Mouse (Mus musculus) frontal cortex, postnatal 25 days (tissue): ENCODE measurements around the gene Gm3164.
"Not testable (repeated sequence)": the region's sequence is repeated elsewhere in the genome, so short reads cannot be mapped to it uniquely, and the experiment has no call there.

Source experiments
- DNase-seq, 2 experiments: peaks; one replicate each; pipeline ENCODE4 v3.0.0; 2022; ENCODE audit warnings: low spot score in 2 of 2

The Gm3164 gene

DNA sequence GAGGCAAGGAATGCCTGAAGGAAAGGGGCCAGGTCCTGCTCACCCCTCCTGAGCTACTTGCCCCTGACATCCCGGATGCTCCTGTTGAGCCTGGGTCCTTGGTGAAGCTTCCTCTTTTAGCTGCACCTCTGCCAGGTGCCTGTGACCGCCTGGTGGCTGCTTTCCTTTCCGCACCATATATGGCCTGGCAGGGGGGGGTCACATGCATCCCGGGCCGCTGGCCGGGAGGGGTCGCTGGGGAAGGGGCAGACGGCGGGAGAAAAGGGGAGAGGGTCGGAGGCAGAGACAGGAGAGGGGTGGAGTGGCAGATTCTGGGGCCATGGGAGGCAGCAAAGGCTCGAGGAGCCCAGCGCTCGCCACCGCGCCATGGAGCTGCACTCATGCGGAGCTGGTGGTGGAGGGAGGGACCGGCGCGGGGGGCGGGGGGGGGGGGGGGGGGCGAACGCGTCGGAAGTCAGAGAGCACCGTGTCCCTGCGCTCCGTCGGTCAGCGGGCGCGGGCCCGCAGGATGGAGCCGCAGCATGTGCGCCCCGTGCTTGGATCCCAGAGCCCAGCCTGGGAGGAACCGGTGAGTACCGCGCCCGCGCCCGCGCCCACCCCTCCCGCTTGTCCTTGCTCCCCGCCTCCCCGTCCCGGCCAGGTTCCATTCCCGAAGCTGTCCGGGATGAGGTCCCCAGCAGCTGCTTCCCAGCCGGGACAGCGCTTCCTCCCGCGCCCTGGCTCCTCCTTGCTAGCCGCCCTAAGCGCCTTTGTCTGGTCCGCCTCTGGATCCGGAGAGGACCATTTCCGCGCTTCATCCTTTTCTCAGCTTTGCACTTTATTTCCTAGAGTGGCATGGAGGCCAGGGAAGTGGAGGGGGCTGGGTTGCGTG lies at the start of gene Gm3164:
Gene Gm3164 (plus strand): TSS at position 484 of the 871 bp plus-strand sequence.
- not testable (repeated sequence) for DNase-seq

DNA sequence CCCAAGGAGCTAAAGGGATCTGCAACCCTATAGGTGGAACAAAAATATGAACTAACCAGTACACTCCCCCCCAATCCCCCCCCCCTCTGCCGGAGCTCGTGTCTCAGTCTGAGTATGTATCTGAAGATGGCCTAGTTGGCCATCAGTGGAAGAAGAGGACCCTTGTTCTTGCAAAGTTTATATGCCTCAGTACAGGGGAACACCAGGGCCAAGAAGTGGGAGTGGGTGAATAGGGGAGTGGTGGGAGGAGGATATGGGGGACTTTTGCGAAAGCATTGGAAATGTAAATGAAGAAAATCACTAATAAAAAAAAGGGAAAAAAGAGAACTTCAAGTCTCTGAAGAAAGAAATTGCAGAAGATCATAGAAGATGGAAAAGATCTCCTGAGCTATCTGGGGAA lies 46.3 kb upstream of the Gm3164 start:
- not testable (repeated sequence) for DNase-seq

DNA sequence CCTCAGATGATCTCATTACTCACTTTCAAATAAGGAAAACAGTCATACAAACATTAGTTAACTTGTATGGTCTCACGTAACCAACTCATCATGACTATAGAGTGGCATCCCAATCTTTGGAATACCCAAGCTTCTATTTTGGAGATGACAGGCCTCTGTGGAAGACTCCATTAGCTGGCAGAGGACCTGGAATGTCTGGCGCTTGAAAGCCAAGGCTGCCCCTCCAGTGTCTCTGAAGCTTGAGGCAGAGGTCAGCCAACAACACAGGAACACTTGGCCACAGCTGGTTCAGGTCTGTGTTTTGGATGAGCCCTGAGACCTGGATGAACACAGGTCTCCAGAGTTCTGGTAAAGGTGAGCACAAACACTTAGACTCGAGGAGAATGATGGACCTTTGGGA lies 45.6 kb upstream of the Gm3164 start:
- not testable (repeated sequence) for DNase-seq

DNA sequence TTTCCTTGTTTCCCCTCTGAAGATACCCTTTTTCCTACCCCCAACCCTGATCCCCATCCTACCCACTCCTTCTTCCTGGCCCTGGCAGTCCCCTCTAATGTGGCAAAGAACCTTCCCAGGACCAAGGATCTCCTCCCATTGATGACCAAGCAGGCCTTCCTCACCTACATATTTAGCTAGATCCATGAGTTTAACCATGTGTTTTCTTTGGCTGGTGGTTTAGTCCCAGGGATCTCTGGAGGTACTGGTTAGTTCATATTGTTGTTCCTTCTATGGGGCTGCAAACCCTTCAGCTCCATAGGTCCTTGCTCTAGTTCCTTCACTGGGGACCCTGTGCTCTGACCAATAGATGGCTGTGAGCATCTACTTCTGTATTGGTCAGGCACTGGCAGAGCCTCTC lies 37.4 kb upstream of the Gm3164 start:
- DNase-seq: not testable (repeated sequence)

DNA sequence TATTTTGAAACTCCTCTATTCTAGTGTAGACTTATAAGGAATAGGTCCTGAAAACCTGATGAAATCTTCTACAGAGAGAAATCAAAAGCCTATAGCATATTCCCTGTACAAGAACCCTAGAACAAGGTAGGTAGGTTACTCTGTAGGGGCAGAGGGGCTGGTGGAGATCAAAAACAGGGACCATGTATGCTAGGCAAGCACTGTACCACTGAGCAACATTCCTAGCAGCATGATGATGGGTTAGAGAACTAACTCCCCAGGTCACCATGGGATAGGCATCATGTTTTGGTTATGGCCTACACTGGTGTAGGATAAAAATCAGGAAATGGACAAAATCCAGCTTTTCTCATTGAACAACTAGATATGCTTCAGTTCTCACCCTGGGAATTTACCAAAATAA lies 29.6 kb upstream of the Gm3164 start:
- not testable (repeated sequence) for DNase-seq

DNA sequence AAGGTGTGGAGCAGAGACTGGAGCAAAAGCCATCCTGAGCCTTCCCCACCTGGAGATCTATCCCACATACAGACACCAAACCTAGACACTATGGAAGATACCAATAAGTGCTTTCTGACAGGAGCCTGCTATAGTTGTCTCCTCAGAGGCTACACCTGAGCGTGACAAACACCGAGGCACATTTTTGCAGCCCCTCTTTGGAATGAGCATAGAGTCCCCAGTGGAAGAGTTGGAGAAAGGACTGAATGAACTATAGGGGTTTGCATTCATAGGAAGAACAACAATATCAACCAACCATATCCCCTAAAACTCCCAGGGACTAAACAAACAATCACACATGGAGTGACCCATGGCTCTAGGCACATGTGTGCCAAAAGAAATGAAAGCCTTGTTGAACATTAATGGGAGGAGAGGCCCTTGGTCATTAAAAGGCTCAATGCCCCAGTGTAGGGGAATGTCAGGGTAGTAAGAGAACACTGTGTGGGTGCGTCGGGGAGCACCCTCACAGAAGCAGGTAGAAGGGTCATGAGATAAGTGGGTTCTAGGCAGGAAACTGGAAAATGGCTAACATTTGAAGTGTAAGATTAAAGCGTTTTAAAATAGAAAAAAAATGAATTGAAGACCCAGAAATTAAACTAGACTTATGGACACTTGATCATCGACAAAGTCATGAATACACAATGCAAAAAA lies 22.3 kb upstream of the Gm3164 start:
- not testable (repeated sequence) for DNase-seq

DNA sequence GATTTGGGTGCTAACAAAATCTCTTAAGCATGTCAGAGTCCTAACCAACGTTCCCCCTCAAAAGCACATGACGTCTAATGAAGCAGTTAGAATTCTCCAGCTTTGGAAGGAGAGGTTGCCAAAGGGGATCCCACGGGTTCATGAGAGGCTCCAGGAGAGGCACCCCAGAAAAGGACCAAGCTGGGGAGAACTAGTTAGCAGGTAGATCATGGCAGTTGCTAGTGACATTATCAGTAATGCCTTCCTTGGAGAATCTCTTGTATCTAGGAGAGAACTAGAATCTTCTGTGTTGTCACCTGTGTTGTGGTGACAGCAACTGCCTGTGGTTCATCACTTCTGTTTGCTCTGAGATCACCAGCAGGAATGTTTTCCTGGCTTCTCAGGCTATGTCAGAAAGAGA lies 18.0 kb upstream of the Gm3164 start, which contains the start of gene Gm3159:
Gene Gm3159 (plus strand): TSS at position 301 of the 400 bp plus-strand sequence.
- not testable (repeated sequence) for DNase-seq

DNA sequence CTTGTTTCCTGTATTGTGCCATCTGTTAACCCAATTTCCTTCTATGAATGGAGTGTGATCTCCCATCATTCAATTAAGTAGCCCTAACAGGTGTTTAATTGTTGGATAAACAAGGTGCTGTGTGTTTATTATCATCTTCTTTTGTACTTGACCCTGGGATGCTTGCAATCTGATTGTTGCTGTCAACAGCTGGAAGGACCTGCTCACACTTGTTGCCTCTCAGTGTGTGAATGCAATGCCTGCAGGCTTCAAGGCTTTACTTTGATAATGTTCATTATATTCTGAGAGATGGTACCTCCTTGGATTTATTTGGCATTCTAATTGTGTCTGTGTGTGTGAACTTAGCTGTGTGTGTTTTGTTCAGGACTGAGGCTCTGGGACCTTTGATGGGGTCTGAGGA lies 16.6 kb upstream of the Gm3164 start:
- not testable (repeated sequence) for DNase-seq

DNA sequence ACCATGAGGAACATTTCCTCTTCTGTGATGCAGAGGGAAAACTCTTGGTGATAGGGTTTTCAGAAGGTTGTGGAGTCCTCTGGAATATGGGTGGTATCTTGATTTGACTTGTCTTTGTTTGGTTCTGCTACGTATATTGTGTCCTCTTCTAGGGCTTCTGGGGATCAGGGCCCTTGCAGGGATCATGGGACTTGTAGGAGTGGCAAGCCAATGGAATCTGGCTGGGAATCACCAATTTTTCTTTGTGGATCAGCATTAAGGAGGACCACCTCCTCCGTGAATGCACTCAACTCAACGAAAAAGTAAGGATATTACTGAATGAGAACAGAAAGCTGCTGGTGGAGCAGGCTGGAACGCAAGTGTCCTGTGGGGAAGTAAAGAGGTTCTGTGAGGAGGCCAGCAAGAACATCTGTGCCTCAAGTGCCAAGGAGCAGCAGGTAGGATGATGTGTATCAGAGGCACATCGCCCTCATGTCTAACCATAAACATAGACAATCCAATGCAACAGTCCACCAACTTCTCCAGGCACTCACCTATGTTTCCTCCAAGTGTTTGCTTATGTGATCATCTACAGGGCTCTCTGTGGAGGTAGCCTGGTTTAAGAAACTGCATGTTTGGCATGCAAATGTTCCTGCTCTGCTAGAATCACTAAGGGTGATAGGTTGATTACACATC lies 15.0 kb upstream of the Gm3164 start:
- DNase-seq: not testable (repeated sequence)

DNA sequence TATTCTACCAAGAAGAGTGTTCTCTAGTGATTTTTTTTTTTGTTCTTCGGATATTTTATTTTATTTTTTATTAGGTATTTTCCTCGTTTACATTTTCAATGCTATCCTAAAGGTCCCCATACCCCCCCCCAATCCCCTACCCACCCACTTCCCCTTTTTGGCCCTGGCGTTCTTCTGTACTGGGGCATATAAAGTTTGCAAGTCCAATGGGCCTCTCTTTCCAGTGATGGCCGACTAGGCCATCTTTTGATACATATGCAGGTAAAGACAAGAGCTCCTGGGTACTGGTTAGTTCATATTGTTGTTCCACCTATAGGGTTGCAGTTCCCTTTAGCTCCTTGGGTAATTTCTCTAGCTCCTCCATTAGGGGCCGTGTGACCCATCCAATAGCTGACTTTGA lies 14.0 kb upstream of the Gm3164 start:
- DNase-seq: not testable (repeated sequence)

DNA sequence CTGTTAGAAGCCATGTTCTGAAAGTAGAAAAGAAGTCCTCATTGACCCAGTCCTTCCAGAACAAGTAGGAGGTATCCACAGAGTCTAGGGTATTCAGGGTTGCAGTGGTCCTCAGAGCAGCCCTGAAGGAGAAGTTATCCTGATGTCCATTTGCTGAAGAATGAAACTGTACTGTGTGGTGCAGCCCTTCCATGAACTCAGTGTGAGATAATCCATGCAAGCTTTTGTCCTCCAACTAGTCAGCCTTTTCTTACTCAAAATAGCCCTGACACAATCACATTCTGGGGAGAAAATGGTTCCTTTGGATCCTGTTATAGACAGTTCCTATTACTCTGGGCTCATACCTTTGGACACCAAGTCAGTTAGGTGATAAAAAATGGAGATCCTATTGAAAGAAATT lies 11.4 kb upstream of the Gm3164 start:
- DNase-seq: not testable (repeated sequence)

DNA sequence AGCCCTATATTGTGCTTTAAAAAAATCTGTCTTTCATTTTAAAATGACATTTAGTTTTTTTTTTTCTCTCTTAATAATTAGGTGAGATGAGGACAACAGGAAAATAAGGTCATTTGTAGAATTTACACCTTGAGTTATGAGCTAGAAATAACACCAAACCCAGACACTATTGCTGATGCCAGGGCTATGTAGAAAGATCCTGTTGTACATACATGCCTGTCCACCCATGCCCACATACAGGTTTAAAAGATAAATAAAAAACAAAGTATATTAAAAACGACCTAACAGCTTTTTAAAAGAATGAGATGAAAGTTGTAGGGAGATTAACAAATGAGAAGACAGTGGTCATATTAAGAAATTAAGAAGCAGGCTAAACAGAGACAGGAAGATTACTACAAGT lies 5.3 kb upstream of the Gm3164 start:
- not testable (repeated sequence) for DNase-seq

DNA sequence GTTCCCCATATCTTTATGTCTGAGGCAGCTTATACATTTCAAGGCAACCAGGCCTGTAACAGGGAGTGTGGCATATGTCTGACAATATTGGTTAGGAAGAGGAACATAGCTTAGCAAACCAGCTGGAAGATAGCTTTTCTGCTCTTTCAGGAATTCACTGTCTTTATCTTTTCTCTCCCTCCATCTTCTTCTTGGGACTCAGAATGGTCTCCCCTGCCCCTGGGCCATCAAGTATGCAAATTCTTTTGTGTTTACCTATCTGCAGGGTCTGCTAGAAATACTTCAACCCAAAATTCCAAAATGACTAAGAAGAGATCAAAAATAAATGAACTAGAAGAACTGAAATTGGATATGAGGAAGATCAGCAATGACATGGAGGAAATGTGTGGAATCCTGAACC lies 15.4 kb downstream of the Gm3164 start, which contains the start of gene Gm3173:
Gene Gm3173 (plus strand): TSS at position 301 of the 400 bp plus-strand sequence.
- not testable (repeated sequence) for DNase-seq

DNA sequence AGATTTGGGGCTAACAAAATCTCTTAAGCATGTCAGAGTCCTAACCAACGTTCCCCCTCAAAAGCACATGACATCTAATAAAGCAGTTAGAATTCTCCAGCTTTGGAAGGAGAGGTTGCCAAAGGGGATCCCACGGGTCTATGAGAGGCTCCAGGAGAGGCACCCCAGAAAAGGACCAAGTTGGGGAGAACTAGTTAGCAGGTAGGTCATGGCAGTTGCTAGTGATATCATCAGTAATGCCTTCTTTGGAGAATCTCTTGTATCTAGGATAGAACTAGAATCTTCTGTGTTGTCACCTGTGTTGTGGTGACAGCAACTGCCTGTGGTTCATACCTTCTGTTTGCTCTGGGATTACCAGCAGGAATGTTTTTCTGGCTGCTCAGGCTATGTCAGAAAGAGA lies 66.2 kb downstream of the Gm3164 start, which contains the start of gene Gm3182:
Gene Gm3182 (plus strand): TSS at position 301 of the 400 bp plus-strand sequence.
- DNase-seq: not testable (repeated sequence)
